7 mouse cellular contexts compared by ENCODE assay signal in the genomic region with DNA sequence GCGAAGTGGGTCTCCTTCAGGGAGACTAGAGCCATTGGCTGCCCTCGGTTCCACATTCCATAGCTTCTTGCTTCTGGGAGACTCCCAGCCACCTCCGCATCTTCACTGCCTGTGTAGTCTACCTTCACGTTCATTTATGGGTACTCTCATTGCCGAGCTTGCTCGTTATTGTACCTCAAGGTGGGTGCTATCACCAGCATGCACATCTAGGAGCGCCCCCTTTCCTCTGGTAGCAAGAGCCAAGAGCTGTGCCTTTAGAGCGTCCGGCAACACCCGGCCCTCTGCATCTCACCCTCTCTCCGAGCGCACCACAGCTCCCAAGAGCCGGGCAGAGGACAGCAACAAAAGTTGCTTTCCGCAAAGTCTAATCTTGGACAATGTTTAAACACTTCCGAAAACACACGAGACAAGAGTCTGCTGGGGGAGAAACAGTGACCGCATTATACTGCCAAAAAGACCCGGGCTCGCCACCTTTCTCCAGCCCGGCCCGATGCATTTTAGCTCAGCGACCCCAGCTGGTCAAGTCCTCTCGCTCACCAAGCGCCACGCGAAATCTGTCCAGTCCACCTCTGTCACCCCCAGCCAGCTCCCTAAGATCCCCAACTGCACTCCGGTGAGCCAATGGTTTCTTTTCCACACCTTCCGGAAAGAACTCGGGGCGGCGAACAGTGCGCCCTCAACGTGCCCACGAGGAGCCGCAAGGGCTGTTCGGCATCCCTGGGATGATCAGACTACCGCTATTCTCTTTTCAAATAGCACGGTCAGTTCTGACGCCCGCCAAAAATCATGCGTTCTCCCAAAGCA. TPM values are rescaled to one million over a fixed set of nuclear protein-coding genes. Genes with fewer than 3 reads are reported as not detected.
A peak's percentile ranks its signal among the peaks of the same experiment; 100 is the strongest.
DNase-seq lines count a peak whose midpoint lies in the region; ATAC-seq and TF ChIP-seq lines count a peak whose summit lies in the region.

No protein-coding gene starts in this region.

- no peaks in the 10 kb centered on the region for H3K36me3 ChIP-seq in liver, embryonic 13.5 days
- no peaks in the 10 kb centered on the region for H3K36me3 ChIP-seq in neural tube, embryonic 13.5 days
- no peaks in the 10 kb centered on the region for H3K36me3 ChIP-seq in thymus, adult 2 months (ENCODE audit: control insufficient read depth, insufficient read depth, low read length)

- H3K27me3 ChIP-seq in liver, embryonic 13.5 days = peaks cover 63% of the 10 kb centered on the region
- no peaks in the 10 kb centered on the region for H3K27me3 ChIP-seq in neural tube, embryonic 13.5 days
- peaks cover 5% of the 10 kb centered on the region; the same call in 1 of the 2 replicates for H3K27me3 ChIP-seq in thymus, adult 2 months (ENCODE audit: control insufficient read depth, insufficient read depth, low read length)

- peak overlapping the region; percentile 59 for H3K4me2 ChIP-seq in liver, embryonic 13.5 days
- peak overlapping the region; percentile 68 for H3K4me2 ChIP-seq in neural tube, embryonic 13.5 days

- WGBS in liver, embryonic 13.5 days (ENCODE audit: insufficient replicate concordance) = 2% methylated on average over 41 of the region's 41 CpGs
- WGBS in neural tube, embryonic 13.5 days = under 1% methylated on average over 41 of the region's 41 CpGs
- 2% methylated on average over 41 of the region's 41 CpGs for WGBS in thymus, adult 2 months

- intact Hi-C loops in gastrocnemius, postnatal 14 days (cut with DNase I; ENCODE audit: low total_unique reads) = no loop called here

- H3K9ac ChIP-seq in liver, embryonic 13.5 days = no peak overlapping the region
- peak overlapping the region; percentile 81 for H3K9ac ChIP-seq in neural tube, embryonic 13.5 days

- no peak for TF ChIP-seq CTCF in thymus, adult 2 months (IDR thresholded peaks at IDR 0.05; ENCODE audit: borderline replicate concordance, control insufficient read depth, extremely low read depth, insufficient read depth, low read length, poor library complexity)

- H3K27ac ChIP-seq in liver, embryonic 13.5 days = no peak overlapping the region
- H3K27ac ChIP-seq in neural tube, embryonic 13.5 days (replicated peaks) = peak overlapping the region; percentile 89
- no peak overlapping the region for H3K27ac ChIP-seq in thymus, adult 2 months (ENCODE audit: control insufficient read depth, insufficient read depth, low read length)

- H3K4me1 ChIP-seq in liver, embryonic 13.5 days (replicated peaks) = no peaks in the 10 kb centered on the region
- H3K4me1 ChIP-seq in neural tube, embryonic 13.5 days (replicated peaks) = peaks cover 24% of the 10 kb centered on the region
- no peaks in the 10 kb centered on the region for H3K4me1 ChIP-seq in thymus, adult 2 months (replicated peaks; ENCODE audit: control insufficient read depth, insufficient read depth, low read length)

- ATAC-seq in liver, embryonic 13.5 days (ENCODE audit: low read depth) = no peak
- ATAC-seq in neural tube, embryonic 13.5 days (ENCODE audit: low read depth) = peak; percentile 66

- TF ChIP-seq POLR2A in thymus, adult 2 months (IDR thresholded peaks at IDR 0.05; ENCODE audit: control insufficient read depth, extremely low read depth, insufficient read depth, low read length, poor library complexity) = no peak

- DNase-seq in adrenal gland, postnatal 14 days = peak; percentile 55
- DNase-seq in cerebellum, postnatal 25 days = peak; percentile 60 to 61
- DNase-seq in gastrocnemius, postnatal 14 days = peak; percentile 29
- DNase-seq in layer of hippocampus, adult 11-12 months (ENCODE audit: low spot score) = peak; percentile 42
- DNase-seq in liver, embryonic 13.5 days = no peak
- no peak for DNase-seq in thymus, adult 2 months

- no peaks in the 10 kb centered on the region for H3K9me3 ChIP-seq in liver, embryonic 13.5 days (replicated peaks)
- H3K9me3 ChIP-seq in neural tube, embryonic 13.5 days = no peaks in the 10 kb centered on the region

- peak overlapping the region; percentile 42 for H3K4me3 ChIP-seq in liver, embryonic 13.5 days (replicated peaks)
- peak overlapping the region; percentile 77 for H3K4me3 ChIP-seq in neural tube, embryonic 13.5 days
- H3K4me3 ChIP-seq in thymus, adult 2 months (ENCODE audit: control insufficient read depth, insufficient read depth, low read length) = no peak overlapping the region

RNA-seq across cellular contexts. Expression of a gene that starts 0.5 kb away (rescaled TPM):
- 2.4 and 3.1 TPM in 2 replicates for total RNA-seq in adrenal gland, postnatal 14 days (2021)
- total RNA-seq in gastrocnemius, postnatal 14 days (2021) = 1 to 10 TPM; 1.6 to 1.7 TPM
- 0.07 and 0.12 TPM in 2 replicates for polyA plus RNA-seq in liver, embryonic 13.5 days (2015; fragmentation: Nextera tagmentation; extraction: Ambion mirVana)
- 11.3 and 12.1 TPM in 2 replicates for polyA plus RNA-seq in neural tube, embryonic 13.5 days (2015; fragmentation: Nextera tagmentation; extraction: Ambion mirVana)
- polyA plus RNA-seq in thymus, adult 2 months (2012; rRNA removed) = 0.32 and 0.51 TPM in 2 replicates

Comparison
In these comparisons a context has a peak if more than half of its experiments do, and no peak if none do; other contexts are left out.
1. DNase-seq: peak in adrenal gland, postnatal 14 days (single experiment), cerebellum, postnatal 25 days (2 of 2), gastrocnemius, postnatal 14 days (single experiment) and layer of hippocampus, adult 11-12 months (single experiment); none in liver, embryonic 13.5 days (single experiment) and thymus, adult 2 months (single experiment).